Mouse (Mus musculus): ENCODE data around the gene Dppa3.

- TF ChIP-seq CTCF (conservative IDR thresholded peaks at IDR 0.05; ENCODE audit: low read length) (no peak), POU5F1 (IDR thresholded peaks at IDR 0.05; ENCODE audit: borderline replicate concordance, low read length) (no peak)
Observed at GRCm38 (mm10) chr6:122600066-122600646, 26.1 kb upstream of the Dppa3 start.

Data from E14TG2a.4 (cell line).